8 mouse cellular contexts compared by ENCODE assay signal in the genomic region with DNA sequence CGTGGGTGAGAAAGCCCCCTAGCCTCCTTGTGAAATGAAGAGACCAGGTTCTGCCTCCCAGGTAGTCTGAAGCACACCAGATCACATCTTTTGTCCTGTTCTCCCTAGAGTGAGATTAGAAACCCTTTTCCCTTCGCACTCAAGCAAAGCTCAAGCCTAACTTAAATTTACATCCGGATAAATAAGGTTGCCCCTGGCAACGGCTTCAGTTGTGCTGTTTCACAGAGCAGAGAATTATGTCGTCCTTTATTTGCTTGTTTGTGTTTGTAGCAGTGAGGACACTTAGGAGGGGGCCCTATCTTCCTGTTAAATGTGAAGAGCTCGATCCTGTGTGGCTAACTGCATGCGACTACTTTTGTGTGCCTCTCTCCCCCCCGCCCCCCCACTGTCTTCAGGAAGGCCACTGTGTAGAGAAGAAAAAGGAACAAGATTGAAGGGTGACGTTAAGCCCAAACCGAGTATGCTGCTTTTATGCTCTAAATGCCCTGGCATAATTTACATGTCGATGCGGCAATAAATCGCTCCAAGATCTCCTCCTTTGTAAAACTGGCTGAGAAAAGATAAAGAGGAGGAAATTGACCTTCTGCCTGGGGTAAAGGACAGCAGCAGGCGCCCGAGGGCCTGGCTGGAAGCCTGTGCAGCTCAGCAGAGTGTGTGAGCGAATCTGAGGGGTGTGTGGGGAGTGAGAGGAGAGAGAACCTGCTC.
DNase-seq lines count a peak whose midpoint lies in the region; ATAC-seq and TF ChIP-seq lines count a peak whose summit lies in the region.
"Had no signal": no experiment of that assay in that cellular context is flagged by ENCODE, and none has a peak within 500 bp of the region (broad histone marks: within the 10 kb centered on the region; RNA-seq: fewer than 3 reads in every experiment).

No protein-coding gene starts in this region.

- no peaks in the 10 kb centered on the region for H3K9me3 ChIP-seq in forebrain, embryonic 13.5 days (replicated peaks)
- no peaks in the 10 kb centered on the region for H3K9me3 ChIP-seq in kidney, embryonic 16.5 days (ENCODE audit: low read length)
- H3K9me3 ChIP-seq: heart, embryonic 15.5 days had no signal

- peak; percentile 71 for ATAC-seq in forebrain, embryonic 13.5 days
- peak; percentile 19; the same call in 1 of the 2 replicates for ATAC-seq in kidney, embryonic 16.5 days (ENCODE audit: low FRiP score, low TSS enrichment)

- peak overlapping the region; percentile 5; the same call in 1 of the 2 replicates for H3K9ac ChIP-seq in forebrain, embryonic 13.5 days
- no peak overlapping the region for H3K9ac ChIP-seq in kidney, embryonic 16.5 days (replicated peaks; ENCODE audit: low read length)
- H3K9ac ChIP-seq: heart, embryonic 15.5 days had no signal

- WGBS in forebrain, embryonic 13.5 days: 2% methylated on average over 16 of the region's 16 CpGs
- WGBS in kidney, embryonic 16.5 days: 10% methylated on average over 16 of the region's 16 CpGs

- H3K4me3 ChIP-seq in forebrain, embryonic 13.5 days: no peak overlapping the region
- no peak overlapping the region for H3K4me3 ChIP-seq in kidney, embryonic 16.5 days (ENCODE audit: low read length)
- no peak overlapping the region for H3K4me3 ChIP-seq in left cerebral cortex, adult 2 months
- H3K4me3 ChIP-seq: heart, embryonic 15.5 days had no signal

- DNase-seq in ZHBTc4 (ENCODE audit: low read depth, low spot score): peak; percentile 78
- DNase-seq in brain, adult 2 months (ENCODE audit: low read depth, low spot score): peak; percentile 80
- peak; percentile 29 for DNase-seq in retina, embryonic 14.5 days (ENCODE audit: low spot score)
- no peak for DNase-seq in left cerebral cortex, adult 2 months (ENCODE audit: extremely low spot score in 1 of 2, low spot score in 2 of 2)
- no peak for DNase-seq in left cerebral cortex, adult 9 months (ENCODE audit: low spot score in 2 of 2)

- peak overlapping the region; percentile 46 for H3K4me2 ChIP-seq in forebrain, embryonic 13.5 days
- peak overlapping the region; percentile 24; the same call in 1 of the 2 replicates for H3K4me2 ChIP-seq in kidney, embryonic 16.5 days (replicated peaks; ENCODE audit: low read depth, low read length)
- H3K4me2 ChIP-seq: heart, embryonic 15.5 days had no signal

- peak overlapping the region; percentile 81 for H3K27ac ChIP-seq in forebrain, embryonic 13.5 days
- no peak overlapping the region; the same call in 1 of the 2 replicates for H3K27ac ChIP-seq in kidney, embryonic 16.5 days (ENCODE audit: low read length)
- no peak overlapping the region for H3K27ac ChIP-seq in left cerebral cortex, adult 2 months
- H3K27ac ChIP-seq: heart, embryonic 15.5 days had no signal

- no peaks in the 10 kb centered on the region for H3K36me3 ChIP-seq in forebrain, embryonic 13.5 days (ENCODE audit: poor library complexity, severe bottlenecking)
- H3K36me3 ChIP-seq in kidney, embryonic 16.5 days (ENCODE audit: insufficient read depth, low read length): no peaks in the 10 kb centered on the region
- H3K36me3 ChIP-seq: heart, embryonic 15.5 days had no signal

- H3K27me3 ChIP-seq in forebrain, embryonic 13.5 days: peaks cover 7% of the 10 kb centered on the region; the same call in 1 of the 2 replicates
- H3K27me3 ChIP-seq in kidney, embryonic 16.5 days (ENCODE audit: insufficient read depth, low read length): no peaks in the 10 kb centered on the region
- H3K27me3 ChIP-seq: heart, embryonic 15.5 days had no signal

- intact Hi-C loops in left cerebral cortex, adult 2 months (cut with DNase I): no loop called here

- TF ChIP-seq CTCF in left cerebral cortex, adult 2 months (IDR thresholded peaks at IDR 0.05): no peak

- peaks cover 43% of the 10 kb centered on the region for H3K4me1 ChIP-seq in forebrain, embryonic 13.5 days
- H3K4me1 ChIP-seq in kidney, embryonic 16.5 days (ENCODE audit: insufficient read depth, low read length): peaks cover 34% of the 10 kb centered on the region

Comparison
In these comparisons a context has a peak if more than half of its experiments do, and no peak if none do; other contexts are left out.
1. DNase-seq: peak in ZHBTc4 (single experiment), brain, adult 2 months (single experiment) and retina, embryonic 14.5 days (single experiment); none in left cerebral cortex, adult 2 months (0 of 2) and left cerebral cortex, adult 9 months (0 of 2).